Mouse (Mus musculus): ENCODE data around the gene Nanp. TPM values are rescaled to one million over a fixed set of nuclear protein-coding genes. Genes with fewer than 3 reads are reported as not detected.

Gene Nanp
- 1.7 and 2.4 TPM in 2 replicates for polyA plus RNA-seq (2012; rRNA removed)

GRCm38 (mm10) chr2:151039232-151039695, at the start of gene Nanp, which contains the start of gene Ninl:
Gene Nanp (minus strand): TSS chr2:151039398.
Gene Ninl (minus strand): TSS chr2:151039382.

Other genes starting within 250 kb of the Nanp start
- 88.4 and 89.6 TPM in 2 replicates for gene Abhd12, start 134.7 kb downstream of the Nanp start, polyA plus RNA-seq (2012; rRNA removed)
- 1.3 and 2.4 TPM in 2 replicates for gene Gins1, start 134.0 kb downstream of the Nanp start, polyA plus RNA-seq (2012; rRNA removed)
- 13.7 and 14.3 TPM in 2 replicates for gene Ninl, start within 50 bp of the Nanp start, polyA plus RNA-seq (2012; rRNA removed)
- gene Gm14151, start 53.0 kb upstream of the Nanp start, polyA plus RNA-seq (2012; rRNA removed): not detected in 2 replicates
- gene Gm14147, start 58.8 kb upstream of the Nanp start, polyA plus RNA-seq (2012; rRNA removed): not detected in 2 replicates

Measured in ovary, adult 2 months (tissue).